Mouse (Mus musculus) stomach, postnatal 0 days (tissue): ENCODE results near the gene Grip2.

Experiments
- CTCF ChIP-seq: IDR thresholded peaks from 2 replicates; pipeline ENCODE4 v1.5.1; 2016; ENCODE audit warnings: antibody characterized with exemption, low read depth, mild to moderate bottlenecking, moderate library complexity
- EP300 ChIP-seq: optimal IDR thresholded peaks from 2 replicates; pipeline ENCODE3; 2016; ENCODE audit warnings: antibody characterized with exemption

- TF ChIP-seq CTCF (no peak), EP300 (no peak)
Observed at GRCm38 (mm10) chr6:91827016-91827570, at the start of gene Grip2.
